Mouse (Mus musculus): ENCODE measurements around the gene Erc2.

Gene Erc2

GRCm38 (mm10) chr14:28439171-28439570 lies 816.9 kb downstream of the Erc2 start:
- DNase-seq (ENCODE audit: low read depth, low spot score): no peak

GRCm38 (mm10) chr14:28441240-28441967 lies 819.2 kb downstream of the Erc2 start:
- DNase-seq (ENCODE audit: low read depth, low spot score): peak; percentile 17

DNA sequence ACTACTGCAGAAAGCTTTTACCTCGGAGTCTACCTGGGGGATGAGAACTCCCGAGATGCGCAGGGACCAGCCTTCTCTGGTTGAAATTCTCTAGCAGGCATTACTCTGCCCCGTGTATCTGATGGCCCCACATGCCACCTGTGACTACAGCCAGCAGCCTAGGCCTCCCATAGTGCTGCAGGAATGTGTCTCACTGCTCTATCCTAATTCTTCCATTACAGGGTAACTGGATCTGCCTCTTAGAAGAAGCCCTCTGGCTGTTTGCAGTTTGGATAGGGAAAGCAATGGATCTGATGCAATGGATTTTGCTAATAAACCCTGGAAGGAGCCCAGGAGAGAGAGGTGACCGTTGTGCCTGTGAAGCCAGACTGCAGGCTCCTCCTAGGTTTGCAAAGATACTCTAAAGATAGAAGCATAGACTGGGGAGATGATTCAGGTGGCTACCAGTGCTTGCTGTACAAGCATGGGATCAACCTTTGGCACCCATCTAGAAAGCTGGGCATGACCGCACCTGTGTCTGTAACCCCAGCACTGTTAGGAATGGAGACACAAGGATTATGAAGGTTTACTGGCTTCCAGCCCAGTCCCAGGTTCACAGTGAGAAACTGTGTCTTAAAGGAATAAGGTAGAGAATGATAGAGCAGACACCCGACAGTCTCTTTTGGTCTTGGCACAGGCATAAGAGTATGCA lies 821.2 kb downstream of the Erc2 start:
- DNase-seq (ENCODE audit: low read depth, low spot score): no peak

DNA sequence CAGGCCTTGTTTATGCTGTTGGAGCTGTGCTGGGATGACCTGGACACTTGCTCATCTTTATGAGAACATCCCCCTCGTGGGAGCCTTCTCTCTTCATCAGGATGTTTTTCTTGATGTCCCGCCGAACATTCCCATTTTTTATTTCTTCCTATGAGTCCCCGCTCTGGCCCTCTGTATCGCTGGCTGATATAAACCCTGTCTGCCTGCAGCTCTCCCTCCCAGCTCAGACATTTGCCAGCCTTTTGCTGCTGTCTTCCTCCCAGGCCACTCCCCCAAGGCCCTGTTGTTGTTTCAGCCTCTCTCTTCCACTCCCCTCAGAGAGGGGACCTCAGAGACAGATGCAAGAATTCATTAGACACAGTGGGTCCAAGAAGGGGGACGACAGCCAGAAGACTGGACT lies 823.5 kb downstream of the Erc2 start:
- no peak for DNase-seq (ENCODE audit: low read depth, low spot score)

- no peak for DNase-seq (ENCODE audit: low read depth, low spot score)
Observed at GRCm38 (mm10) chr14:28451771-28452170, 829.5 kb downstream of the Erc2 start.

DNA sequence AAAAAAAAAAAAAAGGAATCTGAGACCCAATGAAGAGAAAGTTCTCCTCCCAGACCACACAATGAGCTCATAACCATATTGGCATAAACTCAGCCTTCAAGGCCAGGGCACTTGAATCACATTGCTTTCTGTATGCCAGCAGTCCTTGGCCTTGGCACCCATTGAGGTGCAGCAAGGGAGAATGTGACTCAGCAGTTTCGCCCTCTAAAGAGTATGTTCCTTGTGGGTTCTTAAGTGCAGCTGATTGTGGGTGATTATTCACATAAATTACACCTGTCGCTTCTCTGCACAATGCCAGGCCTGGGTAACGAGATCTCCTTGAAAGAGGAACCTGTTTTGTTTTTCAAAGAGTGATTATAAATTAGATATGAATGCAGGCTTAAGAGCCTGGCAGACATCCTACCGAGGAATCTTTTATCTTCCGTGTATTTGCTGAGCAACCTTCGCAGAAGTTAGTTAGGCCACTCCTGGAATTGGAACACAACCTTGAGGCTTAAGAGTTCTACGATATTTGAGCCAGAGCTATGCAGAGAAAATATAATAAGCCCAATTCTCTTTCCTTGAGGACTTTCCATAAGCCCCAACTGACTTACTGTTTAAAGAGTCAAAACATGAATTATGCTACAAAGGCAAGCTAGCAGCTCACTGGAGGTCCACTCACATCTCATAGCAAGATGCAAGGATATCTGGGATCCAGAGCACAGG lies 834.3 kb downstream of the Erc2 start:
- DNase-seq (ENCODE audit: low read depth, low spot score): no peak

DNA sequence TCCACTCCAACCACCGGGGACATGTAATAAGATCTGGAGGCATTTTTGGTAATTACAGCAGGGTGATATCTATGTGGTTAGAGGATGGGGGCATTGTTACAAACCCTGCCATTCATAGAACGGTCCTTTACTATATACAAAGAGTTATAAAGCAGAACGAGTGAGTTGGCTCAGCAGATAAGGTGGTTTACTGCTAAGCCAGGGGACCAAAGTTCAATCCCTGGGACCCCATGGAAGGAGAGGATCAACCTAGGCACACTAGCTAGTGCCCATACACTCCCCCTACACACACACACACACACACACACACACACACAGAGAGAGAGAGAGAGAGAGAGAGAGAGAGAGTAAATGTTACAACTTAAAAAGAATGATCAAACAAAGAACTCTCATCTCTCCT lies 835.2 kb downstream of the Erc2 start:
- no peak for DNase-seq (ENCODE audit: low read depth, low spot score)

- no peak for DNase-seq (ENCODE audit: low read depth, low spot score)
Observed at GRCm38 (mm10) chr14:28467956-28468355, 845.7 kb downstream of the Erc2 start.

DNA sequence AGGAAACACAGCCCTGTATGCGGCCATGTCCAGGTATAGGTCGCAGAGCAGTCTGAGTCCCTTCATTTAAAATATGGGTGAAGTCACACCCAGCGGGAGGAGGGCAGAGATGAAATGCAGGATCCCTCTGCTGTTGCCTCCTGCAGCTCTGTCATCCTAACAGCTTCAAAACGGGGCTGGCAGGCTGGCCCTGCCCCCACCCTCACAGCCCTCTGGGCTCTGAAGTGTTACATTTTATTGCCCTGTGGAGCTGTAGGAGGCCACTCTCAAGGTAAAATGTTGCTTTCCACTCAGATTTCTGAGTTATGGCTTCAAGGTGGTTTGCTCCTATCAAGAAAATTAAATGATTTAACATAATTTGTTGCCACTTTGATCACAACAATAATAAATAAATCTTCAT lies 847.5 kb downstream of the Erc2 start:
- DNase-seq (ENCODE audit: low read depth, low spot score): no peak

DNA sequence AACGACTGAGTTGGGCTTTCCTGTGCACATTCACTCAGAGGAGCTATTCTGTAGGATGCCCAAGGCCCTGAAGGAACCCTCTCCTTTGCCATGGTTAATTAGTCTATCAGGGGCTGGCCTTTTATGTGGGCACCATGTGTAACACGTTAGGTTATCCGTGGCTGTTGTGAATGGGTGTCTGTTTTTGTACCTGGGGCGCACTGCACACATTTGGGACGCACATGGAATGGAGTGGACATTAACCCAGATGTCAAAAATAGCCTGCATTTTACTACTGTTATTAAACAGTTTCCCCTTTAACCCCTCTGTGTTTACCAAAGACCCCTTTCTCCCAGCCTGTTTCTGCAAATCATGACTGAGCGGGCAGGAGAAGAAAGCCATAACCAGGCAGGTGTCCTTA lies 848.0 kb downstream of the Erc2 start:
- no peak for DNase-seq (ENCODE audit: low read depth, low spot score)

GRCm38 (mm10) chr14:28475012-28475411 lies 852.8 kb downstream of the Erc2 start:
- no peak for DNase-seq (ENCODE audit: low read depth, low spot score)

GRCm38 (mm10) chr14:28475421-28475820 lies 853.2 kb downstream of the Erc2 start:
- no peak for DNase-seq (ENCODE audit: low read depth, low spot score)

- no peak for DNase-seq (ENCODE audit: low read depth, low spot score)
Observed at GRCm38 (mm10) chr14:28476746-28477145, 854.5 kb downstream of the Erc2 start.

- DNase-seq (ENCODE audit: low read depth, low spot score): no peak
Observed at GRCm38 (mm10) chr14:28480866-28481265, 858.6 kb downstream of the Erc2 start.

GRCm38 (mm10) chr14:28493806-28494205 lies 871.6 kb downstream of the Erc2 start:
- DNase-seq (ENCODE audit: low read depth, low spot score): no peak

- DNase-seq (ENCODE audit: low read depth, low spot score): no peak
Observed at GRCm38 (mm10) chr14:28494273-28494672, 872.0 kb downstream of the Erc2 start.

DNA sequence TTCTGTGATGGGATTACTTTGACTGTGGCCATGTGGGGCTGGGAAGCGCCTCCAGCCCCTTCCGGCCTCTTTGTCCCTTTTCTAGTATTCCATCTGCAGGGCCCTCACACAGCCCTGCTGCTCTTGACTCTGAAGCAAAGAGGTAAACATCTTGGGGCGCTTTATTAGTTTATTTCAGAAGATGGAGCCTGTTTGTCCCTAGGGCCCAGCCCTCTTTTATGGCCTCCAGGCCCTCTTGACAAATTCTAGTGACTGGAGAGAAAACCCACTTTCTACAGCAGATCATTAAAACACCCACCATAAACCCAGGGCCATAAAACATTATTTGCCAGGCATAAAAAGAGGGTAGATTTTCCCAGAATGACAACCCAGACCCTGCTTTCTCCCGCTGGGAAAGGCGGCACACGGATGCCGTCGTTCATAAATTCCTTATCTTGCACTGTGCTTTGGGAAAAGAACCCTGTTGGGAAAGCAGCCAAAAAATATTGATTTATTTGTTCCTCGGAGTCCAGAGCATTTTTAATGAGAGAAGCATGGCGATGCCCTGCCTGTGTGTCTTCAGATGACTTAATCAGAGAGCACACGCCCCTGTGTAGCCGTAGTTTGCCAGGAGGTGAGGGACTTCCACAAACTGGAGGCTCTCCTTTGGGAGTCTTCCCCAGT lies 879.1 kb downstream of the Erc2 start:
- DNase-seq (ENCODE audit: low read depth, low spot score): no peak

DNA sequence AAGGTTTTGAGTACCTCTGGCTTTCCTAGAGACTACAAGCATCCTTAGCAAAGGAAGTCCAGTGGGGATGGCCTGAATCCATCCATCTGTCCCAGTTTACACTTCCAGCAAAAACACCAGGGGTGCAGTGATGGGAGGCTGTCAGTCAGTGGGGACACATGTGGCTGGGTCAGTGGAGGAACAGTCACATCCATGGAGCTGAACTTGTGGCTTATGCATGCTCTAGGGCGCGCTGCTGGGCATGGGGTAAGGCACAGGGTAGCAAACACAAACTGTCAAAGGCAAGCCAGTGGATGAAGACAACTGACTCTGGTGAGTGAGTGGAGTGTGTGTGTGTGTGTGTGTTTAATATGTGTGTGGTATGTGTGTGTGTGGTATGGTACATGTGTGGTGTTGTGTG lies 881.0 kb downstream of the Erc2 start:
- no peak for DNase-seq (ENCODE audit: low read depth, low spot score)

GRCm38 (mm10) chr14:28504101-28505050 lies 882.1 kb downstream of the Erc2 start, which contains the start of gene Wnt5a:
Wnt5a (plus strand) TSS chr14:28504750.
- no peak for DNase-seq (ENCODE audit: low read depth, low spot score)

- peak; percentile 54 for DNase-seq (ENCODE audit: low read depth, low spot score)
Observed at GRCm38 (mm10) chr14:28505051-28505585, 882.9 kb downstream of the Erc2 start.

Data from R1 (cell line).